Mouse (Mus musculus): ENCODE data around the gene Lbx2. TPM values are rescaled to one million over a fixed set of nuclear protein-coding genes. Genes with fewer than 3 reads are reported as not detected.
A peak's percentile ranks its signal among the peaks of the same experiment; 100 is the strongest.

Gene Lbx2
- polyA plus RNA-seq, 3 experiments from 2014 or later = not detected

DNA sequence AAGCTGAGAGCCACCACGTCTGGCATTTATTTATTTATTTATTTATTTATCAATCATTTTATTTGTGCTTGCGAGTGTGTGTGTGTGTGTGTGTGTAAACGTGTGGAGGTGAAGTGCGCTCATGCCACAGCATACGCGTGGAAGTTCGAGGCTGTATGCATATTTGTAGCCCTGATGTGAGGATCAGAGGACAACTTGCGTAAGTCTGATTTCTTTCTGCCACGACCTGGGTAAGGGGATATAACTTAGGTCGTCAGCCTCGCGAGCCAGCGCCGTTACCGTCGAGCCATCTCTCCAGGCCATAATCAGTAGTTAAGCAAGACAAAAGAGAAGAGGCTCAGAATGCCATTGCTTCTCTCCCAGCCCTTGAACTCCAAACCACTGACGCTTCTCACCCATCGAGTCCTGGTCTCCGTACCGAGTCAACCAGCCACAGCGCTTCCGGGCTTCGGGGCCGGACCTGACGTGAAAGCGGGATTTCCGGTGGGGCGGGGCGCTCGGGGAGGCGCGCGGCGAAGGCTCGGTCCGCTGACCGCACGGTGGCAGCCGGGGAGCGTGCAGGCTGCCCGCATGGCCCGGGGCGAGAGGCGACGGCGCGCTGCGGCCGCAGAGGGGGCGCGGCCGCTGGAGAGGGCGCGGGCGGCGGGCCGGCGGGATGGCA, 29.0 kb downstream of the Lbx2 start, which contains the start of gene Mogs:
TSS of gene Mogs (plus strand) at position 486 of the 661 bp plus-strand sequence.
- peak; percentile 86 for ATAC-seq

DNA sequence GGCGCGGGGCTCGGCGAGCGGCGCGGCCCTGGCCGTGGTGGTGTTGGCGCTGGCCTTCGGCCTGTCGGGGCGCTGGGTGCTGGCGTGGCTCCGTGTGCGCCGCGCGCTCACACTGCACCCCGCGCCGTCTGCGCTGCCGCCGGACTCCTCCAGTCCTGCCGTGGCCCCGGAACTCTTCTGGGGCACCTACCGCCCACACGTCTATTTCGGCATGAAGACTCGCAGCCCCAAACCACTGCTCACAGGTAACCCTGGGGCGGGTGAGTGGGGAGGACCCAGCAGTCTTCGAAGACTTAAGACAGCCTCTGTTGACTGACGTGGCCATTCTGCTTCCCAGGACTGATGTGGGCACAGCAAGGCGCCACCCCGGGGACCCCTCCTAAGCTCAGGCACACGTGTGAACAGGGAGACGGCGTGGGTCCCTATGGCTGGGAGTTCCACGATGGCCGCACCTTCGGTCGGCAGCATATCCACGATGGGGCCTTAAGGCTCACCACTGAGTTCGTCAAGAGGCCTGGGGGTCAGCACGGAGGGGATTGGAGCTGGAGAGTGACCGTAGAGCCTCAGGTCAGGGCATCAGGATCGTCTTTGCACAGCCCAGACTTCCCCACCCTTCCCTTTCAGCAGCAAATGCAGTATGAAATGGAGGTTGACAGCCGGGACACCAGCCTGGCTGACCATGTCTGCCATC, 29.7 kb downstream of the Lbx2 start:
- peak; percentile 67 for ATAC-seq

DNA sequence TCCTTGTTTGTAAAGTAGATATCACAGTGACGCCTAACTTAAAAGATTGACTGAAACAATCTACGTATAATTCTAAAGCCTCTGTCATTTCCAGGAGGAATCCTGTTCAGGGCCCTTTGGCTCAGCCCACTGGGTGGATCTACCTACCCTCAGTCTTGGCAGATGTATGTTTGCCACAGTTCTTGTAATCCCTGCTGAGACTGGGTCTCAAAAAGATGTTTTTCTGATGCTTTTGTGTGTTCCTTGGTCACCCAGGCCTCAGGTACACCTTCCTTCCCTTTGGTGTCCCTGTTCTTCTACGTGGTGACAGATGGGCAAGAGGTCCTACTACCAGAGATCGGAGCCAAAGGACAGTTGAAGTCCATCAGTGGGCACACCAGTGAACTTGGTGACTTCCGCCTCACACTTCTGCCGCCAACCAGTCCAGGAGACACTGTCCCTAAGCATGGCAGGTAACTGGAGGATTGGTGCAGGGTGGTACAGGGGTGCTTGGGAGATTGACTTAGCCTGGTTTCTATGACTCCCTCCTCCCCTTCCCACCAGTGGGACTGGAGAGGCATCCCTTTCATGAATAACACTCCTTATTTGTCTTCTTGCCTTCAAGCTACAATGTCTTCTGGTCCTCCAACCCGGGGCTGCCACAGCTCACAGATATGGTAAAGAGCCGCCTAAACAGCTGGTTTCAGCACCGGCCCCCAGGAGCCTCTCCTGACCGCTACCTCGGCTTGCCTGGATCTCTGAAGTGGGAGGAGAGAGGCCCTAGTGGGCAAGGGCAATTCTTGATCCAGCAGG, 30.4 kb downstream of the Lbx2 start:
- no peak for ATAC-seq

DNA sequence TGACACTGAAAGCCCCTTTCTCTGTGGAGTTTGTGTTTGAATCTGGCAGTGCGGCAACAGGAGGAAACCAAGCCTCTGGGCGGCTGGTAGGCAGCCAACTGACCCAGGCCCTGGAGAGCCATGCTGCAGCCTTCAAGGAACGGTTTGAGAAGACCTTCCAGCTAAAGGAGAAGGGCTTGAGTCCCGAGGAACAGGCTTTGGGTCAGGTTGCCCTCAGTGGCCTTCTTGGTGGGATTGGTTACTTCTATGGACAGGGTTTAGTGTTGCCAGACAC, 30.9 kb downstream of the Lbx2 start:
- no peak for ATAC-seq

DNA sequence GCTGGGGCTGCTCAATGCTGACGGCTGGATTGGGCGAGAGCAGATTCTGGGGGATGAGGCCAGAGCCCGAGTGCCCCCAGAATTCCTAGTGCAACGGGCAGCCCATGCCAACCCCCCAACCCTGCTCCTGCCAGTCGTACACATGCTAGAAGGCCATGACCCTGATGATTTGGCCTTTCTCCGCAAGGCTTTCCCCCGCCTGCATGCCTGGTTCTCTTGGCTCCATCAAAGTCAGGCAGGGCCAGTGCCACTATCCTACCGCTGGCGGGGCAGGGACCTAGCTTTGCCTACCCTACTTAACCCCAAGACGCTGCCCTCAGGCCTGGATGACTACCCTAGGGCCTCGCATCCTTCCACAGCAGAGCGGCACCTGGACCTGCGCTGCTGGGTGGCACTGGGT, 31.4 kb downstream of the Lbx2 start:
- ATAC-seq = no peak

DNA sequence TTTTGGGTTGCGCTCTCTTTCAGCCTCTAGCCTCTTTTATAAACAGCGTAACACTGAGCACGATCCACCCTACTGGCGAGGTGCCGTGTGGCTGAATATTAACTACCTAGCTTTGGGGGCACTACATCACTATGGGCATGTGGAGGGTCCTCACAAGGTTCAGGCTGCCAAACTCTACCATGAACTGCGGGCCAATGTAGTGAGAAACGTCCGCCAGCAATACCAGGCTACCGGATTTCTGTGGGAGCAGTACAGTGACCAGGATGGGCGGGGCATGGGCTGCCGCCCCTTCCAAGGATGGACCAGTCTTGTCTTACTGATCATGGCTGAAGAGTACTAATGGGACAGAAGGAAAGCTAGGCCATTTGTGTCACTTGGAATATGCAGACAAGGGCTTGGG, 32.2 kb downstream of the Lbx2 start:
- ATAC-seq = no peak

DNA sequence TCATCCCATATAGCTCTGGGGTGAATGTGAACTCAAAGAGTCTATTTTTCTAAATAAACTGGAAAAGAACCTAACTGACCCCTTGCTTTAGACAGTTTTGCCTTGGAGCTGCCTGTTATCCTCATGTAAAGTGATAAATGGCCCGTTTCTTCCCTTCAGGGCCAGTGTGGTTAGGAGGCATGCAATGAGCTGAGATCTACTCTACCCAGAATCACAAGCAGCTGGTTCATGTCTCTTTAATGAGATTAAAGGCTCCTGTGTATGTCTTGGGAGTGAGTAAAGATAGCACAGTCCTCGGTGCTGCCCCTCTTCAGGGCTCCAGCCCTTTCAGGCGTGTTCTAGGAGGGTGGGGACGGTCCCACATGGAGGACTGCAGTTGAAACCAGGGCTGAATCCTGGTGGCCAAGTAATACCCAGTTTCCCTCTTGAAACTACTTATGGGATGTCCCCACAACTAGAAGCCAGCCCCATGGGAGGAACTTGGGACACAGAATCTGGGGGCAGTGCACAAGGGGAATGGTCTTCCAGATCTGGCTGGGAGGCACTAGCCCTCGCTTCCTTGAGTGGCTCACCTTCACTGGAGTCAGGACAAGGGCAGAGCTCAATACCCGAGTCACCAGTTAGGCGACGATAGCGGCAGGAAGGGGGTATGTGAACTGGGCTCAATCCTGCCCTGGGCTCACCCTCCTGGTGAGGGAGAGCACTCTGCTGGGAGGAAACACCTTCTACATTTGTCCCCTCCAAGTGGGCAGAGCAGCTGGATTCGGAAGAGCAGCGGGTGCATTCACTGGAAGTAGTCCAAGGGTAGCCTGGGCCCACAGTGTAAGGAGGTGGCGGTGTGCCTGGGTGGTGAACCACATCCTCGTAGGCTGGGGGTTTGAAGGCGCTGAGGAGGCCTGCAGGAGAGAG, 32.9 kb downstream of the Lbx2 start:
- ATAC-seq = no peak

DNA sequence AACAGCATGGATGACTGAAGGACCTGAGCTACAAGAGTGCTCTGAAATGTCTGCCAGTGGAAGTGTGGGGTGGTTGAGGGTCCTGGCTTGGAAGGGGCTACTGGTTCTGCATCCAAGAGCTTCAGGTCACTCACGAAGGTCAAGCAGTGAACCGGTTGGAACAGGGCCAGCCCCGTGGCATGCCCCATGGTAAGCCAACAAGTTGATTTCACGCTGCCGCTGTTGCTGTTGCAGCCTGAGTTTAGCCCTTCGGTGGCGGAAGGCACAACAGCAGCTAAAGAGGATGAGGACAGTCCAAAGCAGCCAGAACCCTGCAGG, 33.5 kb downstream of the Lbx2 start:
- no peak for ATAC-seq

DNA sequence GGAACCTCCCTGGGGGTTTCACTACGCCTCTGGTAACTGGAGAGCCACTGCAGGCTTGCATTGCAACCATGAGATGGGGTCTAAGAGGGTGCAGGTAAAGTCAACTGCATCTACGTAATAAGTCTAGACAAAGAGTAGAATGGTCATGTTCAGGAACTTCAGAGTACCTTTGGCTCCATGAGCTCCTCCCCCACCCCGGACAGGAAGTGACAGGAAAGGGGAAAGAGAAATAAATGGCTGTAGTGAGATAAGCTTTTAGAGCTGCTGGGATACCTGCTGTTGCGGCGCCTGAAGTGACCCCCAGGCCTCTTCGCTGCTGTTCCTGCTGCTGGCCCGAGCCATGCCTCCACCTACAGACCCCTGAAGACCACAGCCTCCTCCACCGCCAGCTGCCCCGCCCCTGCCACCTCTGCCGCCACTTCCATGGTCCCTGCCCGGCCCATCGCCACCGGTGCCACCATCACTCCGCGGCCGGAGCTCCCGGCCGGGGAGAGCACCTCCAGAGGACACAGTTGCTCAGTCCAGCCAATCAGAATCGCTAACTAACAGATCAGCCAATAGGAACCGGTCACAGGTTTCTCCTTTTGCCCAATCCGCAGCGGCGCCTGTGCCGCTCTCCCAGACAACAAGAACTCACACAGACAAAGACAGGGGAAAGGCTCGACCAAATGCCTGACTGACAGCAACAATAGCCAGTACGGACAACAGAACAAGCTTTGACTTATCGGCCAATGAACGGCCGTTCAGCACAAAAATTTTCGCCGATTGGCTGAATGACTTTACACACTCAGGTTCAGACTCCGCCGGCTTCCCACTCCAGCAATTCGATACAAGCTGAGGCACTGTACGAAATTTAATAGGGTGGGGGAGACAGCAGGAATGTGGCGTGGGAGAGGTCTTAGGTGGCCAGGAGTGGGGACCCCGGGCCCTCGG, 35.0 kb downstream of the Lbx2 start, which contains the start of gene Wbp1:
TSS of gene Wbp1 (minus strand) at position 630 of the 933 bp plus-strand sequence.
- ATAC-seq = peak; percentile 92

DNA sequence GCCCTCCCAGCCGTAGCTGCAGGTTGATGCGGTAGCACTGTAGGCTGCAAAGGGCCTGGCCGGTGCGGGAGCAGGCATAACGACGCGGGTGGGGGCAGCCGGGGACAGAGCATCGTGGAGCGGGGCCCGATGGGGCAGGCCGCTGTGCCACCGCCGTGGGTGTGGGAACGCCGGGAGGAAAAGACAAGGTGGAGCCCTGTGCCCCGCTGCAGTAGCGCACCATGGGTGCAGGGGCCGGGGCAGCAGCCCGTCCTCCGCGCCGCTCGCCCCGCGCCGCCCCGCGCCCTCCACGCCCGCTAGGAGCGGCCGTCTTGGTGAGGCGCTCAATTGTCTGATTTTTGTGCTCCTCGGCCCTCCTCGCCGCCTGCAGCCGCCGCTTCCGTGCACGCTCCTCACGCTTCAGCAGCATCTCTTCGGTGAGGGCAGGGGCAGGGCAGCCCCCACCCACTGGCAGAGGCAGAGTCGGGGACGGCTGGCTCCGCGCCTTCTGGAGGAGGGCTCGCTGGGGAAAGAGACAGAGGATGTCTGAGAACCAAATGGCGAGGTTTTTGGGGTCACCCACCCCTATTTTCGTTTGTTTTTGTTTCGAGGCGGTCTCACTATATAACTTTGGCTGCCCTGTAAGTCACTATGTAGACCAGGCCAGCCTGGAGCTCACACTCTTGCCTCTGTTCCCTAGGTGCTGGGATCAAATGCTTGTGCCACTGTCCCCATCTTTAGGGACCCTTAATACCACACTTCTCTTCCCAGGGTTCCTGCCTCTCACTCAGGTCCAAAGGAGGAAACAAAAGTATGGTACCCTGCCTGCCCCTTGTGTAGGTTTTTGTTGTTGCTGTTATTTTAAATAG, 35.9 kb downstream of the Lbx2 start:
- ATAC-seq = peak; percentile 5

DNA sequence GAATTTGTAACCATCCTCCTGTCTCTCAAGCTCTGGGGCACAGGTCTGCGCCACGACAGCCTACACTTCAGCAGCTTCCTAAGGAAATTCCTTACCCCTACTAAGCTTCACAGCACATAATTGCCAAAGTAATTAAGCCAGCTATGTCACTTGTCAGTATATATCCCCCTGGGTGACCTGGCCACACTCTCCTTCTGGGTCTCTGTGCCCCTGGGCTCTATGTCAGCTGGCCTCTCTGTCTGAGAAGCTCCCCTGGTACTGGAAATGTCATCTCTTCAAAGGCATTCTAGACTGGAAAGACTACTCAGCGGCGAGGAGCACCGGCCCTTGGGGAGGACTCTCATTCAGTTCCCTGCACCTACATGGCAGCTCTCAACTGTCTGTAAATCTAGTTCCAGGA, 36.8 kb downstream of the Lbx2 start:
- no peak for ATAC-seq

DNA sequence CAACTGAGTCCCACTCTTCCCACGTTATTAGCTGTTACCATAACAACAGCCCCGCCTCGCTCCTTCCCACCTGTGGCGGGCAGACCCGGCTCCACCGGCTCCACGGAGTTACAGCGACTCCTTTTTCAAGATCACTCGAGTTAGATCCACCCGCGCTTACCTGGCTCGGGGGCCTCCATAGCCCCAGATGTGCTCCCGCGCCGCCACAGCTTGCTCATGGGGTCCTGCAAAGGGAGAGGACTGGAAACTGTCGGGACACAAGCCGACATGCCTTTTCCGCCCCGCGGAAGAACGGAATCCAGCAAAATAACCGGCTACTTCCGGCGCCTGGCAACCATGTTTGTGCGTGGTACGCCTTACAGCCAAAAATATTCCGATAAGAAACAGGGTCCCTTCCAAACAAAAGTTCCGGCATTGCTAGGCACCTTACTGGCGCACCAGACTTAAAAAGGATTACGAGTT, 38.7 kb downstream of the Lbx2 start:
- peak; percentile 47 for ATAC-seq

DNA sequence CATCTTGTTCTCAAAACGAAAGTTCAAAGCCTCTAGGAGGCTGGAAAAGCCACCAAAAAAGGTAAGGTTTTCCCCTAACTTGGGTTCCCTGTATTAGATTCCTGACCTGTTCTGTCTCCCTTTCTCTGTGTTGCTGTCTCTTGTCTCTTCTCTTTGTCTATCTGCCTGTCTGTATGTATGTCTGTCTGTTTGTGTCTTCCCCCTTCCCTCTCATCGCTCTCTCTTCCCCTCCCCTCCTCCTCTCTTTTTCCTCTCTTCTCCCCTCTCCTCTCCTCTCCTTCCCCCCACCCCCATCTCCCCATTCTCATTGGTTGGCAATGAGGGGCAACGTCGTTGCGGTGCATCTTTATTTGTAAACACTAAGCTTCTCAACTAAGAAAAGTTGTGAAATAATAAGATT, 39.2 kb downstream of the Lbx2 start, which contains the start of gene Ino80b:
TSS of gene Ino80b (minus strand) at position 101 of the 400 bp plus-strand sequence.
- no peak for ATAC-seq

DNA sequence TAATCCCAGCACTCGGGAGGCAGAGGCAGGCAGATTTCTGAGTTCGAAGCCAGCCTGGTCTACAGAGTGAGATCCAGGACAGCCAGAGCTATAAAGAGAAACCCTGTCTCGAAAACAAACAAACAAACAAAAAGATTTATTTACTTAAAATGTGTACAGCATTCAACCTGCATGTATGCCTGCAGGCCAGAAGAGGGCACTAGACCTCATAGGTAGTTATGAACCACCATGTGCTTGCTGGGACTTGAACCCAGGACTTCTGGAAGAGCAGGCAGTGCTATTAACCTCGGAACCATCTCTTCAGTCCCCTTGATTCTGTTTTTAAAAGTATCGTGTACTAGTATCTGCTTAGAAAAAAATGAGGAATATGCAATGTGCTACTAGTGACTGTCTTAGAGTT, 41.3 kb downstream of the Lbx2 start:
- no peak for ATAC-seq

DNA sequence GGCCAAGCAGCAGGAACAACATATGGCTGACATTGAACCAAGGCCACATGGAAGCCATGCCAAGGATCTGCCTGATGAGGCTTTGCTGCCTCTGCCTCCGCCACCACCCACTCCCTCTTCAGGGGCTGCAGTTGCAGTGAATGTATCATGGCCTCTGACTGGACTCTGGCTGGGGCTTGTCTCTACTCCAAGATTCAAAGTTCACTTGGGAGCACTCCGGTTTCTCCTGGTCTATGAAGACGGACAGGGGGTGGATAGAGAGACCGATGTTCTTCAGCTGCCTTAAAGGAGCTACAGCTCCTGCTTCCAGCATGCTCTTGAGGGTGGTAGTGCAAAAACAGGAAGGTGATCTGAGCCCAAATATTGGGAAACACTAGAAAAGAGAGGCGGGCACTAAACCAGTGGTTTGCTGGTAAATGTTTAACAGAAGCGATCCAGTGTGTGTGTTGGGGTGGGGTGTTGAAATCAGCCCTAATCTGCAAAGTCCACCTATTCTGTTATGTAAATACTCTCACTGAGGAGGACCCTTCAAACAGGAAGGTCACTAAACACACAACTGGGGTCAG, 45.4 kb downstream of the Lbx2 start:
- ATAC-seq = no peak

DNA sequence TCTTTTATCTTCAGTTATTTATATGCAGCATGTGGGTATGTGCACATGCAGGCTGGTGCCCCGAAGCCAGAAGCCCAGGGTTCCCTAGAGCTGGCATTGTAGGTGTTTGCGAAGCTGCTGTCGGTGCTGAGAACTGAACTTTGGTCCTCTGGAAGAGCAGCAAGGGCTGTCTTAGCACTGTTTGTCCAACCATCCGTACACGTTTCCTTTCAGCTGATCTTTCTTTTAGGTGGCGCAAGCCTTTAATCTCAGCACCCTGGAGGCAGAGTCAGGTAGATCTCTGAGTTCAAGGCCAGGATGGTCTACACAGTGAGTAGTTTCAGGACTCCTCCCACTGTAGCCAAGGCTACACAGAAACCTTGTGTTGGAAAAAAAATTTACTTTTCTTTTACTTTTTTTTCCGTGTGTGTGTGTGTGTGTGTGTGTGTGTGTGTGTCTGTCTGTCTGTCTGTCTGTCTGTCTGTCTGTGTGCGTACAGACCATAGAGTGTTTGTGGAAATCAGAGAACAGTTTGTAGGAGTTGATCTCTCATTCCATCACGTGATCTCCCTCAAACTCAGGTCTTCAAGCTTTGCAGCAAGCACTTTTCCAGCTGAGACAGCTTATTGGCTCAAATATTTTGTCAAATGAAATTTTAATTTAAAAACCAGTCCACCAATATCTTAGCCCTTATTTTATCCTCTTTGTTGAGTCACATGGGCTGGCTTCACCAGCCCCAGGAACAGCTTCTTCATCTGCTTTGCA, 46.2 kb downstream of the Lbx2 start:
- no peak for ATAC-seq

DNA sequence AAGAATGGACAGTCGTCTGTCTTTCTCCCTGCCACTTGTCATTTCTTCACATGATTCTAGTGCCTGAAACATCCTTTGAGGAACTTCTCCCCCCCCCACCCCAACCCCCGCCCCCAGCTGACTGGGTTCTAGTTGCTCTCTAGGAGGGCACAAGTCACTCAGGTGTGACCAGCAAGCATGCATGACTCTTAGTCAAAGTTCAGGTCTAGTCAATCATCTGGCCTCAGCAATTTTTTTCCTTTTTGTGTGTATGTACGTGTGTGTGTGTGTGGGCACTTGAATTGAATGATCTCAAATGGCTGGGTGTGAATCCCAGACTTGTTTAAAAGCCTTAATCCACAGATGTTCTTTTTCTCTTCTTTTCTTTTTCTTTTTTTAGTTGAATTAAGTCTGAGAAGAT, 48.1 kb downstream of the Lbx2 start:
- ATAC-seq = no peak

DNA sequence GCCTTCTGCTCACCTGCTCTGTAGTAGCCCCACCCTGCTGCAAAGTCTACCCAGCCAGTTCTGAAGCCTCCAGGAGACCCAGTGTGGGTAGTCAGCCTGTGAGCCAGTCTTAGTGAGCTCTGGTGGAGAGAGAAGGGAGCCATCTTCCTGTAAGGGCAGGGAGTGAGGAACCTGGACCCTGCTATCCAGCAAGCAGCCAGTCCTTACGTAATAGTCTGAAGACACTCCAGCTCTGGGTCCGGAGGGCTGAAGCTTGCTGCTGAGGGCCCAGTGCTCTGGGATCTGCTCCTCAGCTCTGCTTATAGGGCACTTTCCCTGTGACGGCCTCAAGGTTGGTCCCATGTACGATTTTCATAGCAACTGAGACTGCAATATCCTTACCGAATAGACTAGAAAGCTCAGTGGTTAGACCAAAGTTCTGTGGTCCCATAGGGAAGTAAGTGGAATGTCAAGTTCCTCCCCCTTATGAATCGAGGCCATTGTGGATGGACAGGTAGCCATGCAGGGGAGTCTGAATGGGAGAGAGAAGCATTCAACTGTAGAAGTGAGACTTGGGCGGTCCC, 48.9 kb downstream of the Lbx2 start, which contains the start of gene Rtkn:
TSS of gene Rtkn (plus strand) at position 513 of the 563 bp plus-strand sequence.
- ATAC-seq = no peak

DNA sequence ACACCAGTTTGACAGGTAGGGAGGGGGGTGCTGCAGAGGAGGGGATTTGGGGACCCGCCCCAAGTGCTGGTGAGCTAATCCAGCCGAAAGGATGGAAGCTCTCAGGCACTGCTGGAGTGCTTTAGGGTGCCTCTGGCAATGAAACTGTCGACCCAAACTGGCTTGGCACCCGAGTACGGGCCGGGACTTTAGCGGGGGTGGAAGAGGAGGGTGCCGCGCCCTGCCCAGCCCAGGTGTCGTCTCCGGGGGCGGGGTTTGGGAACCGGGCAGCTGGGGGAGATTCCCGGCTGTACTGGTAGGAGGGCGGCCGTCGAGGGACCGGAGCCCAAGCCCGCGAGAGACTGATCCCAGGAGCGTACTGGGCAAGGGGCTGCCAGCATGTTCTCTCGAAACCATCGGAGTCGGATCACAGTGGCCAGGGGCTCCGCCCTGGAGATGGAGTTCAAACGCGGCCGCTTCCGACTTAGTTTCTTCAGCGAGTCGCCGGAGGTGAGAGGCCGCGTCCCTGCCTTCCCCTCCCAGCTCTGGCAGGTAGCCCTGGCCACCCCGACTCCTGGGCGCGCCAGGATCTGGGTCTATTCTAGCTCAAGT, 49.5 kb downstream of the Lbx2 start:
- ATAC-seq = peak; percentile 28
